Mouse (Mus musculus) left cerebral cortex, postnatal 14 days (tissue): ENCODE results near the gene Ppp1r36. TPM values are rescaled to one million over a fixed set of nuclear protein-coding genes. Genes with fewer than 3 reads are reported as not detected.

Experiments
- DNase-seq, 2 experiments: peaks; one replicate each; pipeline ENCODE4 v3.0.0; 2021 to 2022; ENCODE audit warnings: low spot score in 2 of 2, mixed read lengths in 1 of 2
- intact Hi-C: fragments of 180-260 bp; cut with DNase I; formaldehyde crosslinking; loops from one replicate; pipeline ENCODE4 v1.15.1; 2025
- total RNA-seq, 2 experiments: library from RNA; stranded (reverse); gene quantifications; 2 replicates each; pipeline ENCODE4 v1.2.3; 2021

Ppp1r36 gene
- total RNA-seq, 2 experiments from 2014 or later, result 0.79 to 1.1 TPM

GRCm38 (mm10) chr12:76478309-76479023 lies 61.1 kb downstream of the Ppp1r36 start:
- no peak for DNase-seq
- intact Hi-C loops, result loop anchor here (10.0 kb wide), 1 partner anchor 214 kb away; no protein-coding TSS in a partner anchor

DNA sequence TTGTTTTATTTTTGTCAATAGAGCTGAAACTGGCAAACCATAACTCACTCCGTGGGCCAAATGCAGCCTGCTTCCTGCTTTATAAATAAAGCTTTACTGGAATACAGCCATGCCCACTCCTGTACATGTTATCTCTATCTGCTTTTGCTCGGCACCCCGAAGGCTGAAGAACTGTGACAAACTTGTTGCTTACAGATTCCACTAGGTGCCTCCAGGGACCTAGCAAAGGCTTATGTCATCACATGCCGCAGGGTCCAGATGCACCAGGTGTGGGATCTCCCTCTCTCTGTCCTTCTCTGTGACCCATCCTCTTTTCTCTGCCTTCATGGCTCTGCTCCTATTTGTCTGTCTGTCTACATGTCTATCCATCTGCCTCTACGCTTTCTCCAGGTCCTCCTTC lies 61.8 kb downstream of the Ppp1r36 start:
- no peak for DNase-seq
- intact Hi-C loops, result loop anchor here (10.0 kb wide), 1 partner anchor 214 kb away; no protein-coding TSS in a partner anchor

DNA sequence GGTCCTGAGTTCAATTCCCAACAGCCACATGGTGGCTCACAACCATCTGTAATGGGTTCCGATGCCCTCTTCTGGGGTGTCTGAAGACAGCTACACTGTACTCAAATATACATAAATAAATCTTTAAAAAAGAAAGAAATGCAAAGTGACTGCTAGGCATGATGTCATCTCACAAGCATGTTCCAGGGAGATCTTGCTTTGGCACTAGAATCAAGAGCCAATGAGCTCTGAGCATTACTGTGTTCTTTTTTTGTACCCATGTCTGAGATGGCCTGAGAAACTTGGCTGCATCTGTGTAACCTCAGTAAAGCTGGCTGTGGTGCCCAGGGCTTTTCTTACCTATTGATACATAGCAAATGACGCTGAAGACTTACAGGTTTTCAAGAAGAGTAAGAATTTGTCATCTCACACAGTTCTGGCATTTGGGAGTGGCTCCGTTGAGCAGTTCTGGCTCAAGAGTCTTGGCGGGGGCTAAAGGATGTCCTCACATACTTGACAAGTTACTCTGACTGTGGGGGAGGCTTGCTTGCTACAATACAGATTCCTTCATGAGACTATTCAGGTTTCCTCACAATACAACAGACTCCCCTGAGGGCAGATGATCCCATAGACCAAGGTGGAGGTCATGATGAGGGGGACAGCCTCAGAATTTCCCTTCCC lies 62.6 kb downstream of the Ppp1r36 start:
- intact Hi-C loops, result loop anchor here (10.0 kb wide), 1 partner anchor 215 kb away; no protein-coding TSS in a partner anchor
- no peak for DNase-seq

DNA sequence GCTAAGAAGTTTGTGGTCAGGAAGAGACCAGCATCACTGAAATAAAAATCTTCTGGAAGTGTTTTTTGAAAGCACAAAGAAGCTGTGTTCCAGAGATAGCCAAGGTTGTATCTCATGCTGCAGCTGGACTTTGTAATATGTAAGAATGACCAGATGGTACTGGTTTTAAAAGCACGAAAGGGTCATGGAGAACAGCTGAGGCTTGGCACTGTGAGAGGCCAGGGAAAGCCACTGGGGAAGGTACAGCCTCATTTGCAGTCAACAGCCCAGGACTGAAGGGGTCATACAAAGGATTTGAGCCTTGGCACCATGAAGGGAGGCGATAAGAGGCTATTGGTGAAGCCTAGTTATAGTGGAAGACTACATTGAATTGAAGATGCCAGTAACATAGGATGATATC lies 65.1 kb downstream of the Ppp1r36 start:
- intact Hi-C loops, result no loop called here
- no peak for DNase-seq

DNA sequence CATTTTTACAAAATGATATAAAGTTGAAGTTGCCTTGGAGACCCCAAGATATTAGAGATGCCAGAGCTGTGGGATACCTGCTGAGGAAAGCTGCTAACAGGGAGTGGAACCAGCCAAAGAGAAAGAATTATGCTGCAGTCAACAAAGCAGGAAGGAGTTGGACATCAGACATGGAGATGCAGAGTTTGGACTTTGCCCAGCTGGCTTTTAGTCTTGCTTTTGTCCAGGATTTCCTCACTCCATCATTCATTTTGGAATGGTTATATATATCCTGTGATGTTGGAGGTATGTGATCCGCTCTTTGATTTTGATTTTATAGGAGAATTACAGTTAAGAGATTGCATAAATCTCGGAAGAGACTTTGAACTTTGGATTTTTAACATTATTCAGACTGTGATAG lies 65.6 kb downstream of the Ppp1r36 start:
- intact Hi-C loops, result no loop called here
- no peak for DNase-seq

DNA sequence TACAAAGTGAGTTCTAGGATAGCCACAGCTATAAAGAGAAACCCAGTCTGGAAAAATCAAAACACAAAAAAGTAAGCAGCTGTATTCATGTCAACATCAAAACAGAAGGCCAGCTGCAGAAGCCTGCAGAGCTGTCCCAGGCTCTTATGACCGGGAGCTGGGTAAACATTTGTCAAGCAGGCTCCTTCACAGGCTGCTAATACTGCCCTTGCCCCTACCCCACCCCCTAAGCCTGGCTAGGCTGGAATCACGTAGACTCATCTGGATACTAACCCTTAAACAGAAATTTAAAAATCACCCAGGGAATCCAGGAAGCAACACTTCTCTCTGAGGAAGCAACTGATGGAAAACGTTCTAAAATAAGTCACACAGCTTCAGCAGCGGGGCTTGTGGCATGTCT lies 67.5 kb downstream of the Ppp1r36 start:
- intact Hi-C loops, result no loop called here
- no peak for DNase-seq

- DNase-seq, result no peak
- intact Hi-C loops, result no loop called here
Observed at GRCm38 (mm10) chr12:76485381-76485780, 68.0 kb downstream of the Ppp1r36 start.

GRCm38 (mm10) chr12:76486943-76487342 lies 69.6 kb downstream of the Ppp1r36 start:
- no peak for DNase-seq
- intact Hi-C loops, result no loop called here

Other genes with a start within 250 kb of the Ppp1r36 start
- gene Esr2, start 240.3 kb upstream of the Ppp1r36 start, total RNA-seq, result under 1 TPM; 0.18 to 0.21 TPM
- not detected for gene Tex21, start 170.8 kb upstream of the Ppp1r36 start, total RNA-seq
- 10 to 100 TPM; 35.8 to 36.6 TPM for gene Mthfd1, start 162.2 kb upstream of the Ppp1r36 start, total RNA-seq
- gene Akap5, start 92.6 kb upstream of the Ppp1r36 start, total RNA-seq, result 100 to 1,000 TPM; 109 to 111 TPM
- gene Zbtb25, start 47.9 kb upstream of the Ppp1r36 start, total RNA-seq, result 10 to 100 TPM; 17.0 to 18.0 TPM
- gene Zbtb1, start 47.3 kb upstream of the Ppp1r36 start, total RNA-seq, result 1 to 10 TPM; 4.7 to 4.9 TPM
- gene Hspa2, start 13.4 kb upstream of the Ppp1r36 start, total RNA-seq, result 10 to 100 TPM; 62.1 to 68.6 TPM
- gene Plekhg3, start 113.4 kb downstream of the Ppp1r36 start, total RNA-seq, result 1 to 10 TPM; 7.0 to 9.7 TPM